Mouse (Mus musculus): ENCODE results near the gene Ap2b1. TPM values are rescaled to one million over a fixed set of nuclear protein-coding genes. Genes with fewer than 3 reads are reported as not detected.
A peak's percentile ranks its signal among the peaks of the same experiment; 100 is the strongest.

Gene Ap2b1
- polyA plus RNA-seq, 1 experiment from 2014 or later, result 65.1 TPM

DNA sequence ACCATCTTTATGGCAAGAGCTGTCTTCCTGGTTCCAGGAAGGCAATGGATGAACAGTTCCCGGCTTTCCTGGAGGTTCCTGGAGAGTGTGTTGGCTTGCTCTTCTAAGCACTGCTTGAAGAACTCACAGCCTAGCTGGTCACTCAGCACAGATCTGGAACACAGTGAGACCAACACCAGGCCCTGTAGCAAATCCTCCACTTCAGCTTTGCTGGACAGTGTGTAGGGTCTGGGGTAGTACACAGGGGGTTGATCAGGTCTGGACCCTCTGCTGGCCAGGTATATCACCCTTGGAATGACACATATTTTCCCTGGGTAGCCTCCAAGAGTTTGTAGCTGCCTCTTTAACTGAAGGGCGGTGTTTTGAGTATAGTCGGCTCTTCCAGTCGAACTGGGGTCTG lies 19.8 kb upstream of the Ap2b1 start:
- H3K9ac ChIP-seq (ENCODE audit: low read length), result no peak overlapping the region
- WGBS, result 80% methylated on average over 4 of the region's 4 CpGs
- no peaks in the 10 kb centered on the region for H3K36me3 ChIP-seq (ENCODE audit: control insufficient read depth, insufficient read depth, low read length)
- H3K27me3 ChIP-seq (replicated peaks; ENCODE audit: control insufficient read depth, insufficient read depth, low read length), result no peaks in the 10 kb centered on the region
- no peaks in the 10 kb centered on the region for H3K9me3 ChIP-seq (ENCODE audit: control insufficient read depth, low read length)
- no peak overlapping the region for H3K27ac ChIP-seq (ENCODE audit: low read depth)
- no peak overlapping the region for H3K4me2 ChIP-seq (ENCODE audit: low read length)
- H3K4me1 ChIP-seq (replicated peaks; ENCODE audit: control insufficient read depth, insufficient read depth, low read length), result no peaks in the 10 kb centered on the region
- ATAC-seq (replicated peaks; ENCODE audit: low FRiP score, low TSS enrichment, low read depth) (no peak), DNase-seq (ENCODE audit: low spot score) (no peak)
- no peak overlapping the region for H3K4me3 ChIP-seq (ENCODE audit: low read depth, low read length)

DNA sequence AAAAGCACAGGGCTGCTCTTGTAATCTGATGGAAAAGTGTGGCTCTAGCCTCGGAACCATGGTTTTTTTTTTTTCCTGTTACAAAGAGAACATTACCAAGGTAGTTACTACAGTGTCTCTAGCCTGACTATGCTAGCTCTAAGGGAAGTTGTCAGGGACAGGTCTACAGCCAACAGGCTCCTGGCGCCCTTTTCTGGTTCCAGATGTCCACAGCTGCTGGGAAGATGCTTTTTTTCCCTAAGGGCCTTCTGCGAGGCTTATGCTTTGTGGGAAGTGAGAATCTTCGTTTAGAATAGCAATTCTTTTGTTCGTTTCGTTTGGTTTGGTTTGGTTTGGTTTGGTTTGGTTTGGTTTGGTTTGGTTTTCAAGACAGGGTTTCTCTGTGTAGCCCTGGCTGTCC lies 19.1 kb upstream of the Ap2b1 start:
- no peak overlapping the region for H3K4me3 ChIP-seq (ENCODE audit: low read depth, low read length)
- no peak overlapping the region for H3K9ac ChIP-seq (ENCODE audit: low read length)
- WGBS, result 65% methylated on average over 6 of the region's 6 CpGs
- no peak overlapping the region for H3K4me2 ChIP-seq (ENCODE audit: low read length)
- H3K36me3 ChIP-seq (ENCODE audit: control insufficient read depth, insufficient read depth, low read length), result no peaks in the 10 kb centered on the region
- ATAC-seq (replicated peaks; ENCODE audit: low FRiP score, low TSS enrichment, low read depth), result no peak
- no peak for DNase-seq (ENCODE audit: low spot score)
- no peaks in the 10 kb centered on the region for H3K9me3 ChIP-seq (ENCODE audit: control insufficient read depth, low read length)
- no peak overlapping the region for H3K27ac ChIP-seq (ENCODE audit: low read depth)
- H3K4me1 ChIP-seq (replicated peaks; ENCODE audit: control insufficient read depth, insufficient read depth, low read length), result no peaks in the 10 kb centered on the region
- H3K27me3 ChIP-seq (replicated peaks; ENCODE audit: control insufficient read depth, insufficient read depth, low read length), result no peaks in the 10 kb centered on the region

DNA sequence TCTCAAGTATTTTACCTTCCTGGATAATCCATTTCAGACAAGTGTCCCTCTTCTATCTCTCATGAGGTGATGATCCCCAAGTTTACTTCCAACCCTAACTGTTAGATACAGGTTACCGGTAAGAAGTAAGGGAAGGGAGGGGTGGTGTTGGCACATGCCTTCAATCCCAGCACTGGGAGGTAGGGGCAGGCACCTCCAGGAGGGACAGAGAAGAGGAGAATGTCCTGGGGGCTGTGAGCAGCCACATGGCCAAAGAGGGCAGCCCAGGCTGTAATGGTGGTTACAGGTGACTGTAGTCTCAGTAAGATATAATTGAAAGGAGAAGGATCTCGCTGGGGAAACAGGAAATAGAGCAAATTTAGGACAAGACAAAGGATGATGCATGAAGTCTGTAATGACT lies 16.7 kb upstream of the Ap2b1 start:
- no peak overlapping the region for H3K4me2 ChIP-seq (ENCODE audit: low read length)
- H3K9ac ChIP-seq (ENCODE audit: low read length), result no peak overlapping the region
- no peaks in the 10 kb centered on the region for H3K9me3 ChIP-seq (ENCODE audit: control insufficient read depth, low read length)
- WGBS, result 57% methylated on average over 2 of the region's 2 CpGs
- ATAC-seq (replicated peaks; ENCODE audit: low FRiP score, low TSS enrichment, low read depth) (no peak), DNase-seq (ENCODE audit: low spot score) (no peak)
- no peaks in the 10 kb centered on the region for H3K27me3 ChIP-seq (replicated peaks; ENCODE audit: control insufficient read depth, insufficient read depth, low read length)
- H3K27ac ChIP-seq (ENCODE audit: low read depth), result no peak overlapping the region
- no peaks in the 10 kb centered on the region for H3K4me1 ChIP-seq (replicated peaks; ENCODE audit: control insufficient read depth, insufficient read depth, low read length)
- H3K36me3 ChIP-seq (ENCODE audit: control insufficient read depth, insufficient read depth, low read length), result no peaks in the 10 kb centered on the region
- H3K4me3 ChIP-seq (ENCODE audit: low read depth, low read length), result no peak overlapping the region

DNA sequence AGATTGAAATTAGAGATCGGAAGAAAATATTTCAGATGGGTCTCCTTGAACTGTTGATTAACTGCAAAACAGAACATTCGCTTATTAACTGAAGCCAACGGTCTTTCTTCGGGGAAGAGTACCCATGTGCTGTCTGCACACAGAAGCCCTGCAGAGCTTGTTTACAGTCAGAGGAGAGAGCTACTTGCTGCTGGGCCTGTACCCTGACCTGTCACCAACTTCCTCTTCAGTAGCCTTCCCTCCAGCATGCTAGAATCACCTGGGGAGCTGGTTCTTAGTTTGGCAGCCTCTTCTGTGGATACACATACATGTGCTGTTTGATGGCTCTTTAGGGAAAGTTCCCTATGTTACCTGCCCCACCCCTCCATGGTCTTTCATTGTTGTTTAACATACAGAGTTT lies 13.2 kb upstream of the Ap2b1 start:
- Histone ChIP-seq H3K9me3 (ENCODE audit: control insufficient read depth, low read length) (no peaks in the 10 kb centered on the region), H3K4me1 (replicated peaks; ENCODE audit: control insufficient read depth, insufficient read depth, low read length) (no peaks in the 10 kb centered on the region), H3K9ac (ENCODE audit: low read length) (no peak overlapping the region), H3K27me3 (replicated peaks; ENCODE audit: control insufficient read depth, insufficient read depth, low read length) (no peaks in the 10 kb centered on the region), H3K36me3 (ENCODE audit: control insufficient read depth, insufficient read depth, low read length) (no peaks in the 10 kb centered on the region), H3K4me3 (ENCODE audit: low read depth, low read length) (no peak overlapping the region), H3K27ac (ENCODE audit: low read depth) (no peak overlapping the region), H3K4me2 (ENCODE audit: low read length) (no peak overlapping the region)
- no peak for DNase-seq (ENCODE audit: low spot score)
- ATAC-seq (replicated peaks; ENCODE audit: low FRiP score, low TSS enrichment, low read depth), result no peak
- 89% methylated on average over 4 of the region's 4 CpGs for WGBS

DNA sequence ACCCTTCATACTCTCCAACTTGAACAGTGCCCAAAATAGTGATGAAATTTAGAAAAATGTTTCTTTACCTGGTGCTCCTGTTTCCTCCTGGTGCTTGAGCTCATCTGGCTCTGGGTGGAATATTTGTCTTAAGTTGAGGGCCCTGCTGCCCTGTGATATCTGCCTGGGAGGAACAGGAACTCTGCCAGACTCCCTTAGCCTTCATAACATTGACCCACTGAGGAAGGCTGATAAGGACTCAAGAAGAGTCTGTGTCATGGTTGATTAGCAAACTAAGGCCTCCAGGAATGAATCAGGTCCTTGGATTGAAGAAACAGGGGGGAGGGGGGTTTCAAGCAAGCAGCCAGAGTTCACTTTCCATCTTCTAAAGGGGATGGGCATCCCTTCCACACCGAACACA lies 12.3 kb upstream of the Ap2b1 start, which contains the start of gene Slfn14:
Slfn14 (minus strand) TSS at position 161 of the 400 bp plus-strand sequence.
- Histone ChIP-seq H3K4me1 (replicated peaks; ENCODE audit: control insufficient read depth, insufficient read depth, low read length) (no peaks in the 10 kb centered on the region; the same call in 1 of the 2 replicates), H3K9me3 (ENCODE audit: control insufficient read depth, low read length) (no peaks in the 10 kb centered on the region), H3K27me3 (replicated peaks; ENCODE audit: control insufficient read depth, insufficient read depth, low read length) (no peaks in the 10 kb centered on the region), H3K9ac (ENCODE audit: low read length) (no peak within 1 kb of the TSS), H3K36me3 (ENCODE audit: control insufficient read depth, insufficient read depth, low read length) (no peaks in the 10 kb centered on the region), H3K4me3 (ENCODE audit: low read depth, low read length) (no peak within 1 kb of the TSS), H3K4me2 (ENCODE audit: low read length) (no peak within 1 kb of the TSS), H3K27ac (ENCODE audit: low read depth) (no peak within 1 kb of the TSS)
- 73% methylated on average over 1 of the region's 1 CpGs for WGBS
- ATAC-seq (replicated peaks; ENCODE audit: low FRiP score, low TSS enrichment, low read depth), result no peak
- DNase-seq (ENCODE audit: low spot score), result no peak

DNA sequence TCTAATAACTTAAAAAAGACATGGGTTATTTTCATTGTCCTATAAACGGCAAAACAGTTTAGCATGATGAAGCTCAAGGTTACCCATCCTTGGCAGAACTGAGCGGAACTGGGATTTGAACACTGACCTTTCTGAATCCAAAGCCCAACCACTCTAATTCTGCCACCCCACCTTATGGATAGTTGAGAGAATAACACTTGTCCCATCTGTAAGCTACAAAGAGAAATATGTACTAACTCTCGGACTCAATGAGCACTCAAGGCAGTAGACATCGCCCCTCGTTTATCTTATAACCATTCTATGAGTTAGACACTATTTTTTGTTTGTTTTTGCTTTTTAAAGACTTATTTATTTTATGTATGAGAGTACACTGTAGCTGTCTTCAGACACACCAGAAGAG lies 9.8 kb upstream of the Ap2b1 start:
- Histone ChIP-seq H3K4me2 (ENCODE audit: low read length) (no peak overlapping the region), H3K4me3 (ENCODE audit: low read depth, low read length) (no peak overlapping the region), H3K27me3 (replicated peaks; ENCODE audit: control insufficient read depth, insufficient read depth, low read length) (no peaks in the 10 kb centered on the region), H3K36me3 (ENCODE audit: control insufficient read depth, insufficient read depth, low read length) (no peaks in the 10 kb centered on the region), H3K9ac (ENCODE audit: low read length) (no peak overlapping the region), H3K27ac (ENCODE audit: low read depth) (no peak overlapping the region), H3K9me3 (ENCODE audit: control insufficient read depth, low read length) (no peaks in the 10 kb centered on the region), H3K4me1 (replicated peaks; ENCODE audit: control insufficient read depth, insufficient read depth, low read length) (peaks cover 6% of the 10 kb centered on the region; the same call in 1 of the 2 replicates)
- WGBS, result 90% methylated on average over 5 of the region's 5 CpGs
- ATAC-seq (replicated peaks; ENCODE audit: low FRiP score, low TSS enrichment, low read depth), result no peak
- no peak for DNase-seq (ENCODE audit: low spot score)

DNA sequence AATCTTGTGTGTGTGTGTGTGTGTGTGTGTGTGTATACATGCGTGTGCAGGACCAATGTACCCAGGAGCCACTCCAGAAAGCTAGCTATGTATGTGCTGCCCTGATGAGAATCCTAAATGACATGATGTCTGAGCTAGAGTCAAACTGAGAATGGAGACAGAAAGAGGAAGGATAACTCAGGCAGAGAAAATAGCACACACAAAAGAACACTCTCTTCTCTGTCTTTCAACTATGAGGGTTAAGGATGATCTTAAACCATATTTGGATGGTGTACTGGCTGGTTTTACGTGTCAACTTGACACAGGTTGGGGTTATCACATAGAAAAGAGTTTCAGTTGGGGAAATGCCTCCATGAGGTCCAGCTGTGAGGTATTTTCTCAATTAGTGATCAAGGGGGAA lies 9.2 kb upstream of the Ap2b1 start:
- H3K36me3 ChIP-seq (ENCODE audit: control insufficient read depth, insufficient read depth, low read length), result no peaks in the 10 kb centered on the region
- H3K27me3 ChIP-seq (replicated peaks; ENCODE audit: control insufficient read depth, insufficient read depth, low read length), result no peaks in the 10 kb centered on the region
- no peak overlapping the region for H3K27ac ChIP-seq (ENCODE audit: low read depth)
- DNase-seq (ENCODE audit: low spot score), result no peak
- no peak for ATAC-seq (replicated peaks; ENCODE audit: low FRiP score, low TSS enrichment, low read depth)
- no peak overlapping the region for H3K9ac ChIP-seq (ENCODE audit: low read length)
- H3K4me2 ChIP-seq (ENCODE audit: low read length), result no peak overlapping the region
- H3K4me3 ChIP-seq (ENCODE audit: low read depth, low read length), result no peak overlapping the region
- no peaks in the 10 kb centered on the region for H3K9me3 ChIP-seq (ENCODE audit: control insufficient read depth, low read length)
- H3K4me1 ChIP-seq (replicated peaks; ENCODE audit: control insufficient read depth, insufficient read depth, low read length), result peaks cover 6% of the 10 kb centered on the region; the same call in 1 of the 2 replicates
- 89% methylated on average over 2 of the region's 2 CpGs for WGBS

DNA sequence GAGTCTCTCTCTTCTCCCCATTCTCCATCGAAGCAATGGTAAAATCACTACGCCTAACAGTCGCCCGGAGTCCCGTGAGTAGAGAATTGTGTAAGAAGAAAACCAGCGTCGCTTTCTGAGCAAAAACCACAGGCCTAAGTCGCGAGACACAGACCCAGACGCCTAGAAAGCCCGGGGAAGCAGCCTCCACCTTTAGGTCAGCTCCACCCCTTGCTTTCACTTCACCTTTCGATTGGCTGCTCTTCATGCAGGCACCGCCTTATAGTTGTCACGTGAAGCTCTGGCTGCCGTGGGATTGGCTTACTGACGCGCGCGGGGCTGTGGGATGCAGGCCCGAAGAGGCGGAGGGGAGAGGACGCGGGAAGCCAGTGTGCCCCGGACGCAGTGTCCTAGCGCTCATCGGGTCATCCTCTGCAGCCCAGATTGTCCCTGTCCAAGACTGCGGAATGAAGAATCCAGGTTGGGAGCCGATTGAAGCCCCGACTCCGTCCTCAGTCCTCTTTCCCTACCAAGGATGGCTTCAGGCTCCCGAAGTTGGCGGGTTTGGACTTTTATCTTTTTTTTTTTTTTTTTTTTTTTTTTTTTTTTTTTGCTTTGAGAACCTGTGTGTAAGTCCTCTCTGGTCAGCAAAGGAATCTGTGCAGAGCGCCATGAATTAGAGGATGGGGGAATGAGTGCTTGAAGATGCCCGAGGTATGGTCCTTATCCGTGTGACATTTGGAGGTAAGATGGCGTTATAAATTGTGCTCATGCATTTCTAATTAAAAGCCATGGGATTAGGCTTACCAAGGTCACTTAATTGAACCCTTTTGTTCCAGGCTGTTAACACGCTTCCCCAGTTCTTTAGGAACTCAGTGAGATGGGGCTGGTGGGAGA lies 7.2 kb upstream of the Ap2b1 start:
- Histone ChIP-seq H3K4me2 (ENCODE audit: low read length) (peak overlapping the region; percentile 89), H3K36me3 (ENCODE audit: control insufficient read depth, insufficient read depth, low read length) (peaks cover 19% of the 10 kb centered on the region), H3K4me3 (ENCODE audit: low read depth, low read length) (peak overlapping the region; percentile 78), H3K9me3 (ENCODE audit: control insufficient read depth, low read length) (no peaks in the 10 kb centered on the region), H3K4me1 (replicated peaks; ENCODE audit: control insufficient read depth, insufficient read depth, low read length) (peaks cover 6% of the 10 kb centered on the region; the same call in 1 of the 2 replicates), H3K9ac (ENCODE audit: low read length) (peak overlapping the region; percentile 65), H3K27ac (ENCODE audit: low read depth) (peak overlapping the region; percentile 62), H3K27me3 (replicated peaks; ENCODE audit: control insufficient read depth, insufficient read depth, low read length) (no peaks in the 10 kb centered on the region)
- DNase-seq (ENCODE audit: low spot score) (peak; percentile 89), ATAC-seq (replicated peaks; ENCODE audit: low FRiP score, low TSS enrichment, low read depth) (peak; percentile 99)
- WGBS, result under 1% methylated on average over 38 of the region's 38 CpGs

DNA sequence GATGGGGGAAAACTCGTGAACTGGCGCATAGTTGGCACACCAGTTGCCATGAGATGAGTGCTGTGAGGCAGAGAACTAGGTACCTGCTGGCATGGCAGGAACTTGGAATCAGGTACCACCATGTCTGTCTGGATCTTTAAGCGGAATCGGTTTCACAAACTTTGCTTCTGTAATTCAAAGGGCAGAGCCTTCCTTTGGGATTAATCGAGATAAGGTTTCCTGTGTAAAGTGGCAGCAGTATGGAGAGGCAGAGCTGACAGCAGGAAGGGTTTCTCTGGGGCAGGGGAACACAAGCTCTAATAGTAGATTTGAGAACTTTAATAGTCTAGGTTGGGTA lies 6.6 kb upstream of the Ap2b1 start:
- Histone ChIP-seq H3K9ac (ENCODE audit: low read length) (peak overlapping the region; percentile 65), H3K9me3 (ENCODE audit: control insufficient read depth, low read length) (no peaks in the 10 kb centered on the region), H3K27me3 (replicated peaks; ENCODE audit: control insufficient read depth, insufficient read depth, low read length) (no peaks in the 10 kb centered on the region), H3K4me1 (replicated peaks; ENCODE audit: control insufficient read depth, insufficient read depth, low read length) (peaks cover 6% of the 10 kb centered on the region; the same call in 1 of the 2 replicates), H3K36me3 (ENCODE audit: control insufficient read depth, insufficient read depth, low read length) (peaks cover 25% of the 10 kb centered on the region), H3K27ac (ENCODE audit: low read depth) (no peak overlapping the region), H3K4me2 (ENCODE audit: low read length) (peak overlapping the region; percentile 89), H3K4me3 (ENCODE audit: low read depth, low read length) (peak overlapping the region; percentile 78)
- peak; percentile 50 for DNase-seq (ENCODE audit: low spot score)
- ATAC-seq (replicated peaks; ENCODE audit: low FRiP score, low TSS enrichment, low read depth), result no peak
- under 1% methylated on average over 5 of the region's 5 CpGs for WGBS
